8 mouse cellular contexts compared by ENCODE assay signal in the genomic region with DNA sequence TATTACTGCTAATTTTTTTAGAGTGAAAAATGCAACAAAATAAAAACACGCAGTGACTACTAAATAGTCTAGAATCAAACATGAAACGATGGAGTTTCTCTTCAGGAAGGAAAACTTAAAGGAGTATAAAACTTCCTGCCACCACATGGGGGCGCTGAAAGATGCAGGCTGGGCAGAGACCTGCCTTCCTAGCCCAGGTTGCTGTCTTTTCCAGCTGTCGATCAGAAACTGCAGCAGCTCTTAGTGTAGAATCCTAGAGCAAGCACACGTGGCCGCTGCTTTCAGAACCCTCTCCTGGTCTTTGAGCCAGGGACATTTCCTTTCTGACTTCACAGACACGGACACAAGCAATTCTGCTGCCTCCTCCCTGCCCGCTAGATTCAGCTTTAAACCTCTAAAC. TPM values are rescaled to one million over a fixed set of nuclear protein-coding genes. Genes with fewer than 3 reads are reported as not detected.
DNase-seq lines count a peak whose midpoint lies in the region; ATAC-seq and TF ChIP-seq lines count a peak whose summit lies in the region.

No protein-coding gene starts in this region.

- ATAC-seq in kidney, embryonic 14.5 days (ENCODE audit: low FRiP score, low TSS enrichment), result no peak

- no peak overlapping the region for H3K9ac ChIP-seq in kidney, embryonic 14.5 days (ENCODE audit: low read depth, low read length)

- no peak overlapping the region for H3K27ac ChIP-seq in kidney, embryonic 14.5 days (ENCODE audit: low read depth, low read length)
- peak overlapping the region; percentile 61 for H3K27ac ChIP-seq in gastrocnemius, adult 2 months
- H3K27ac ChIP-seq in limb, embryonic 10.5 days, result no peak overlapping the region

- no peaks in the 10 kb centered on the region for H3K36me3 ChIP-seq in kidney, embryonic 14.5 days (ENCODE audit: control insufficient read depth, insufficient read depth, low read length)
- no peaks in the 10 kb centered on the region for H3K36me3 ChIP-seq in limb, embryonic 10.5 days

- peak; percentile 36 to 67 for DNase-seq in kidney, adult 8-10 months
- peak; percentile 86 for DNase-seq in ES-CJ7 (ENCODE audit: low read depth, low spot score)
- DNase-seq in adrenal gland, adult 18-20 months (ENCODE audit: low spot score in 2 of 2), result peak; percentile 34 to 52
- DNase-seq in gastrocnemius, adult 2 months, result peak; percentile 82
- peak; percentile 66 for DNase-seq in limb, embryonic 10.5 days (ENCODE audit: low spot score)
- DNase-seq in retina, embryonic 14.5 days (ENCODE audit: low spot score), result peak; percentile 77
- DNase-seq in layer of hippocampus, postnatal 36 days, result no peak

- H3K4me2 ChIP-seq in kidney, embryonic 14.5 days (replicated peaks; ENCODE audit: low read depth, low read length), result no peak overlapping the region

- TF ChIP-seq CTCF in gastrocnemius, adult 2 months (IDR thresholded peaks at IDR 0.05), result peak; percentile 83

- H3K4me3 ChIP-seq in kidney, embryonic 14.5 days (ENCODE audit: low read length), result no peak overlapping the region
- no peak overlapping the region for H3K4me3 ChIP-seq in gastrocnemius, adult 2 months
- no peak overlapping the region for H3K4me3 ChIP-seq in limb, embryonic 10.5 days

- H3K4me1 ChIP-seq in kidney, embryonic 14.5 days (ENCODE audit: control insufficient read depth, insufficient read depth, low read length), result 0 out of 2 replicates have a peak, but pooled peaks cover 4% of the 10 kb centered on the region
- H3K4me1 ChIP-seq in limb, embryonic 10.5 days, result peaks cover 13% of the 10 kb centered on the region; the same call in 1 of the 2 replicates

- intact Hi-C loops in gastrocnemius, adult 2 months (cut with DNase I), result loop anchor here (1.0 to 5.0 kb wide), 3 partner anchors 85 to 218 kb away; no protein-coding TSS in a partner anchor

- no peaks in the 10 kb centered on the region for H3K27me3 ChIP-seq in kidney, embryonic 14.5 days (ENCODE audit: control insufficient read depth, insufficient read depth, low read length)
- no peaks in the 10 kb centered on the region for H3K27me3 ChIP-seq in limb, embryonic 10.5 days (ENCODE audit: low read depth, poor library complexity, severe bottlenecking)

- no peaks in the 10 kb centered on the region for H3K9me3 ChIP-seq in kidney, embryonic 14.5 days (ENCODE audit: control insufficient read depth, low read length)
- no peaks in the 10 kb centered on the region for H3K9me3 ChIP-seq in limb, embryonic 10.5 days (replicated peaks)

- 24% methylated on average over 8 of the region's 8 CpGs for WGBS in kidney, embryonic 14.5 days
- WGBS in limb, embryonic 10.5 days, result 23% methylated on average over 8 of the region's 8 CpGs

RNA-seq across cellular contexts. Expression of a gene that starts 18.3 kb away (rescaled TPM):
- 5.8 and 8.3 TPM in 2 replicates for polyA plus RNA-seq in kidney, embryonic 14.5 days (2014; fragmentation: Nextera tagmentation; extraction: Ambion mirVana)
- under 1 TPM; 0.20 to 0.26 TPM for total RNA-seq in adrenal gland, adult 18-20 months (2021)
- total RNA-seq in gastrocnemius, adult 2 months (2021), result 1 to 10 TPM in 1 of 2 experiments, under 1 TPM in 1; 0.33 to 2.6 TPM
- 5.0 and 5.4 TPM in 2 replicates for polyA plus RNA-seq in limb, embryonic 10.5 days (2016; fragmentation: Nextera tagmentation; extraction: Ambion mirVana)
- total RNA-seq in layer of hippocampus, postnatal 36 days (2021), result 1 to 10 TPM; 2.2 to 3.1 TPM

RNA-seq across cellular contexts. Expression of a gene that starts 29.7 kb away (rescaled TPM):
- polyA plus RNA-seq in kidney, embryonic 14.5 days (2014; fragmentation: Nextera tagmentation; extraction: Ambion mirVana), result not detected in 2 replicates
- not detected for total RNA-seq in adrenal gland, adult 18-20 months (2021)
- not detected for total RNA-seq in gastrocnemius, adult 2 months (2021)
- not detected in 2 replicates for polyA plus RNA-seq in limb, embryonic 10.5 days (2016; fragmentation: Nextera tagmentation; extraction: Ambion mirVana)
- not detected for total RNA-seq in layer of hippocampus, postnatal 36 days (2021)

RNA-seq across cellular contexts. Expression of a gene that starts 42.5 kb away (rescaled TPM):
- 4.2 and 4.8 TPM in 2 replicates for polyA plus RNA-seq in kidney, embryonic 14.5 days (2014; fragmentation: Nextera tagmentation; extraction: Ambion mirVana)
- total RNA-seq in adrenal gland, adult 18-20 months (2021), result 10 to 100 TPM; 16.7 to 19.0 TPM
- 1 to 10 TPM; 3.4 to 3.7 TPM for total RNA-seq in gastrocnemius, adult 2 months (2021)
- polyA plus RNA-seq in limb, embryonic 10.5 days (2016; fragmentation: Nextera tagmentation; extraction: Ambion mirVana), result 2.5 and 4.1 TPM in 2 replicates
- total RNA-seq in layer of hippocampus, postnatal 36 days (2021), result 1 to 10 TPM; 3.6 to 5.8 TPM

Comparison
In these comparisons a context has a peak if more than half of its experiments do, and no peak if none do; other contexts are left out.
1. DNase-seq: peak in kidney, adult 8-10 months (2 of 2), ES-CJ7 (single experiment), adrenal gland, adult 18-20 months (2 of 2), gastrocnemius, adult 2 months (single experiment), limb, embryonic 10.5 days (single experiment) and retina, embryonic 14.5 days (single experiment); none in layer of hippocampus, postnatal 36 days (0 of 2).